Mouse (Mus musculus): ENCODE results near the gene Usp25. TPM values are rescaled to one million over a fixed set of nuclear protein-coding genes. Genes with fewer than 3 reads are reported as not detected.

The Usp25 gene
- polyA plus RNA-seq, 1 experiment = 29.7 TPM

- Histone ChIP-seq H3K4me3 (ENCODE audit: control insufficient read depth, insufficient read depth, low read length) (no peak overlapping the region), H3K36me3 (ENCODE audit: control insufficient read depth, insufficient read depth, low read length) (peaks cover 22% of the 10 kb centered on the region), H3K4me1 (replicated peaks; ENCODE audit: control insufficient read depth, insufficient read depth, low read length) (no peaks in the 10 kb centered on the region), H3K27me3 (ENCODE audit: control insufficient read depth, insufficient read depth, low read length) (no peaks in the 10 kb centered on the region), H3K27ac (ENCODE audit: control insufficient read depth, insufficient read depth, low read length) (no peak overlapping the region)
- DNase-seq = no peak
- WGBS = 98% methylated on average over 6 of the region's 6 CpGs
- TF ChIP-seq POLR2A (IDR thresholded peaks at IDR 0.05; ENCODE audit: control insufficient read depth, extremely low read depth, insufficient read depth, low read length, poor library complexity) (no peak), CTCF (IDR thresholded peaks at IDR 0.05; ENCODE audit: borderline replicate concordance, control insufficient read depth, extremely low read depth, insufficient read depth, low read length, poor library complexity) (no peak)
These were observed 45.1 kb downstream of the Usp25 start for GRCm38 (mm10) chr16:77058567-77058966.

GRCm38 (mm10) chr16:77060166-77060565, 46.7 kb downstream of the Usp25 start:
- H3K4me3 ChIP-seq (ENCODE audit: control insufficient read depth, insufficient read depth, low read length) = no peak overlapping the region
- peaks cover 31% of the 10 kb centered on the region for H3K36me3 ChIP-seq (ENCODE audit: control insufficient read depth, insufficient read depth, low read length)
- TF ChIP-seq CTCF (IDR thresholded peaks at IDR 0.05; ENCODE audit: borderline replicate concordance, control insufficient read depth, extremely low read depth, insufficient read depth, low read length, poor library complexity) = no peak
- TF ChIP-seq POLR2A (IDR thresholded peaks at IDR 0.05; ENCODE audit: control insufficient read depth, extremely low read depth, insufficient read depth, low read length, poor library complexity) = no peak
- H3K4me1 ChIP-seq (replicated peaks; ENCODE audit: control insufficient read depth, insufficient read depth, low read length) = no peaks in the 10 kb centered on the region
- DNase-seq = peak; percentile 78
- WGBS = 97% methylated on average over 8 of the region's 8 CpGs
- no peak overlapping the region for H3K27ac ChIP-seq (ENCODE audit: control insufficient read depth, insufficient read depth, low read length)
- H3K27me3 ChIP-seq (ENCODE audit: control insufficient read depth, insufficient read depth, low read length) = no peaks in the 10 kb centered on the region

- Histone ChIP-seq H3K36me3 (ENCODE audit: control insufficient read depth, insufficient read depth, low read length) (peaks cover 43% of the 10 kb centered on the region), H3K4me3 (ENCODE audit: control insufficient read depth, insufficient read depth, low read length) (no peak overlapping the region), H3K27ac (ENCODE audit: control insufficient read depth, insufficient read depth, low read length) (no peak overlapping the region), H3K27me3 (ENCODE audit: control insufficient read depth, insufficient read depth, low read length) (no peaks in the 10 kb centered on the region), H3K4me1 (replicated peaks; ENCODE audit: control insufficient read depth, insufficient read depth, low read length) (no peaks in the 10 kb centered on the region)
- WGBS = 91% methylated on average over 1 of the region's 1 CpGs
- DNase-seq = no peak
- TF ChIP-seq CTCF (IDR thresholded peaks at IDR 0.05; ENCODE audit: borderline replicate concordance, control insufficient read depth, extremely low read depth, insufficient read depth, low read length, poor library complexity) = no peak
- TF ChIP-seq POLR2A (IDR thresholded peaks at IDR 0.05; ENCODE audit: control insufficient read depth, extremely low read depth, insufficient read depth, low read length, poor library complexity) = no peak
These were observed 50.4 kb downstream of the Usp25 start for GRCm38 (mm10) chr16:77063916-77064315.

DNA sequence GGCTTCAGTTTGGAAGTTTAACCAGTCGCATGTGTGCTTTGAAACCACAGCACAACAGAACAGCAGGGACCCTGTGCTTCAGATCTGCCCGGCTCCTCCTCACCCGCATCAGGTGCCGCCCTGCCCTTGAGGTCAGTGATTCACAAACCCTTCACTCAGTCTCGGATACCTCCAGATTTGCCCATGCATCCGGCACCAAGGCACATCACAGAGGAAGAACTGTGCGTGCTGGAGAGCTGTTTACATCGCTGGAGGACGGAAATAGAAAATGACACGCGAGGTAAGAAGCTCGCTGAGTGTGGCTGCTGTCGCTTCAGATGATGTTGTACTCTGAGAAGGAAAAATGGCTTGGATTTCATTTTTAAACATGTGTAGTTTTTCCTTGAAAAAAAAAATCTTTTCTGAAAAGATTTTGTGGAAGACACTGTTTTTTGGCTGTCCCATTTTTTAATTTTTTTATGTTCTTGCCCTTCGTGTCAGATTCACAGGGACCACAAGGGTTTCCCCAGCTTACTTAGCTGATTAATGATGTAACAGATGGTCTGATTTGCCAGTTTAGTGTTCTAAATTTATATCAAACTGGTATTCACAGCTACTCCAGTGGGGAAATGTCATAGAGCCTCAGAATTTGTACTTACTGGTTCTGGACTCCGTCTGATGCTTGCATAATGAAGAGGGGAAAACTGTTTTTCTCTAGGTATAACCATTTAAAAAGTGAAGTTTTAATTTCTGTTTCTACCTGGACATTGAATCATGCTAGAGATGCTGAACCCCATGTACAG, 63.6 kb downstream of the Usp25 start:
- 97% methylated on average over 15 of the region's 15 CpGs for WGBS
- peaks cover 62% of the 10 kb centered on the region for H3K36me3 ChIP-seq (ENCODE audit: control insufficient read depth, insufficient read depth, low read length)

DNA sequence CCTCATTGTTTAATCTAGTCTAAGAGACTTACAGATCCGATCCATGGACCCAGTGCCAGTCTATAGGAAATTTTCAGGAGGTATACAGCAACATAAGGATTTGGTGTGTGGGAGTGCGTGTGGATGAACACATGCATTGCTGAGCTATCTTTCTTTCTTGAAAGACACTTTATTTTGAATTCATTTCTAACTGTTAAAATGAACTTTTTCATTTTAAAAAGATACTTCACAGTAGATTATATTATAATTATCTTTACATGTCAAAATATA, 64.2 kb downstream of the Usp25 start:
- no peak overlapping the region for H3K27ac ChIP-seq (ENCODE audit: control insufficient read depth, insufficient read depth, low read length)
- H3K27me3 ChIP-seq (ENCODE audit: control insufficient read depth, insufficient read depth, low read length) = no peaks in the 10 kb centered on the region
- no peak for DNase-seq
- peaks cover 62% of the 10 kb centered on the region for H3K36me3 ChIP-seq (ENCODE audit: control insufficient read depth, insufficient read depth, low read length)
- no peaks in the 10 kb centered on the region for H3K4me1 ChIP-seq (replicated peaks; ENCODE audit: control insufficient read depth, insufficient read depth, low read length)
- WGBS = over 99% methylated on average over 2 of the region's 2 CpGs
- TF ChIP-seq POLR2A (IDR thresholded peaks at IDR 0.05; ENCODE audit: control insufficient read depth, extremely low read depth, insufficient read depth, low read length, poor library complexity) = no peak
- no peak for TF ChIP-seq CTCF (IDR thresholded peaks at IDR 0.05; ENCODE audit: borderline replicate concordance, control insufficient read depth, extremely low read depth, insufficient read depth, low read length, poor library complexity)
- no peak overlapping the region for H3K4me3 ChIP-seq (ENCODE audit: control insufficient read depth, insufficient read depth, low read length)

More for the DNA sequence above, 63.6 kb downstream of the Usp25 start:
- no peak for DNase-seq
- no peak overlapping the region for H3K4me3 ChIP-seq (ENCODE audit: control insufficient read depth, insufficient read depth, low read length)
- no peak overlapping the region for H3K27ac ChIP-seq (ENCODE audit: control insufficient read depth, insufficient read depth, low read length)
- H3K4me1 ChIP-seq (replicated peaks; ENCODE audit: control insufficient read depth, insufficient read depth, low read length) = no peaks in the 10 kb centered on the region
- no peaks in the 10 kb centered on the region for H3K27me3 ChIP-seq (ENCODE audit: control insufficient read depth, insufficient read depth, low read length)
- TF ChIP-seq POLR2A (IDR thresholded peaks at IDR 0.05; ENCODE audit: control insufficient read depth, extremely low read depth, insufficient read depth, low read length, poor library complexity) (no peak), CTCF (IDR thresholded peaks at IDR 0.05; ENCODE audit: borderline replicate concordance, control insufficient read depth, extremely low read depth, insufficient read depth, low read length, poor library complexity) (no peak)

DNA sequence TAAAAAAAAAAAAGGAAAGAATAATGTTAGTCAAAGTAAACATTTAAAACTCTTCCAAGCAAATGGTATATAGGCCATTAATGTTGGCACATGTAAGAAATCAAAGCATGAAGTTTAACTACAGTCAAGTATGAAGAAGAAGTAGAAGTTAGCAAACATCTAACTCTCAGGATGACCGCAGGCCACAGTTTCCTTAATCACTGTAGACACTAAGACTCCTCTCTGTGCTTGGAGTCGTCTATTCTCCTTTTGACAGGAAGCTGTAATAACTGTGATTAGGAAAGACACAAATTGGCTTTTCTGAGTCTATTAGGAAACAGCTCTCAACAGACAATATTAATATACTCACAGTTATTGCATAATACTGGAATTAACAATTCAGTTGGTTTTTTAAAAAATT, 70.6 kb downstream of the Usp25 start:
- WGBS = 80% methylated on average over 2 of the region's 2 CpGs
- DNase-seq = no peak
- TF ChIP-seq CTCF (IDR thresholded peaks at IDR 0.05; ENCODE audit: borderline replicate concordance, control insufficient read depth, extremely low read depth, insufficient read depth, low read length, poor library complexity) (no peak), POLR2A (IDR thresholded peaks at IDR 0.05; ENCODE audit: control insufficient read depth, extremely low read depth, insufficient read depth, low read length, poor library complexity) (no peak)
- H3K36me3 ChIP-seq (ENCODE audit: control insufficient read depth, insufficient read depth, low read length) = peaks cover 75% of the 10 kb centered on the region
- H3K4me3 ChIP-seq (ENCODE audit: control insufficient read depth, insufficient read depth, low read length) = no peak overlapping the region
- no peaks in the 10 kb centered on the region for H3K4me1 ChIP-seq (replicated peaks; ENCODE audit: control insufficient read depth, insufficient read depth, low read length)
- H3K27me3 ChIP-seq (ENCODE audit: control insufficient read depth, insufficient read depth, low read length) = no peaks in the 10 kb centered on the region
- H3K27ac ChIP-seq (ENCODE audit: control insufficient read depth, insufficient read depth, low read length) = no peak overlapping the region

- 97% methylated on average over 3 of the region's 3 CpGs for WGBS
- TF ChIP-seq POLR2A (IDR thresholded peaks at IDR 0.05; ENCODE audit: control insufficient read depth, extremely low read depth, insufficient read depth, low read length, poor library complexity) = no peak
These were observed 76.3 kb downstream of the Usp25 start for GRCm38 (mm10) chr16:77089806-77090205.

More at GRCm38 (mm10) chr16:77089806-77090205, 76.3 kb downstream of the Usp25 start:
- no peak overlapping the region for H3K27ac ChIP-seq (ENCODE audit: control insufficient read depth, insufficient read depth, low read length)
- no peak overlapping the region for H3K4me3 ChIP-seq (ENCODE audit: control insufficient read depth, insufficient read depth, low read length)
- H3K4me1 ChIP-seq (replicated peaks; ENCODE audit: control insufficient read depth, insufficient read depth, low read length) = no peaks in the 10 kb centered on the region
- H3K27me3 ChIP-seq (ENCODE audit: control insufficient read depth, insufficient read depth, low read length) = no peaks in the 10 kb centered on the region
- no peak for DNase-seq
- peaks cover 48% of the 10 kb centered on the region for H3K36me3 ChIP-seq (ENCODE audit: control insufficient read depth, insufficient read depth, low read length)

All from thymus, adult 2 months (tissue).